Mouse (Mus musculus): ENCODE measurements around the gene Gm45208. TPM values are rescaled to one million over a fixed set of nuclear protein-coding genes. Genes with fewer than 3 reads are reported as not detected.
"Not testable (repeated sequence)": the region's sequence is repeated elsewhere in the genome, so short reads cannot be mapped to it uniquely, and the experiment has no call there.

The Gm45208 gene
- polyA plus RNA-seq, 1 experiment, result not detected

GRCm38 (mm10) chrX:7743470-7743869, 21.4 kb downstream of the Gm45208 start:
- Histone ChIP-seq H3K4me3 (ENCODE audit: insufficient read depth, low read length) (no peak overlapping the region), H3K4me1 (ENCODE audit: control insufficient read depth, insufficient read depth, low read length) (peaks cover 5% of the 10 kb centered on the region; the same call in 1 of the 2 replicates), H3K27ac (ENCODE audit: insufficient read depth, low read length) (no peak overlapping the region)
- TF ChIP-seq POLR2A (IDR thresholded peaks at IDR 0.05; ENCODE audit: low read depth, low read length), result no peak
- TF ChIP-seq CTCF (IDR thresholded peaks at IDR 0.05; ENCODE audit: borderline replicate concordance, insufficient read depth, low read length), result no peak

DNA sequence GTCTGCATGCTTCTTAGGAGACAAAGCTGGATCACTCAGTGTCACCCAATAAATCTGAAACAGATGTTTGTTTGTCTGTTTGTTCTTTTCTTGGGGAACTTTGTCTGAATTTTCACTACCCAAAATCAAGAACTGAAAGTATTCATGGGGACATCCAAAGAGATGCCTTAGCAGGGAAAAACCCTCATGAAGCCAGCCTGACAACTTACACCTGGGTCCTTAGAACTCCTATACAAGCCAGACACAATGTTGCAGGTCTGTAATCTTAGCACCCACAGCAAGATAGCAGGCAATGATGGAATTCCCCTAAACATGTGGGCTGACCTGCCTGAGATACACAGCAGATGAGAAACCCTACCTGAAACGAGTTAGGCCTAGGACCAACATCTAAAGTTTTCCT, 22.9 kb downstream of the Gm45208 start:
- Histone ChIP-seq H3K4me3 (ENCODE audit: insufficient read depth, low read length) (no peak overlapping the region), H3K27ac (ENCODE audit: insufficient read depth, low read length) (no peak overlapping the region), H3K4me1 (ENCODE audit: control insufficient read depth, insufficient read depth, low read length) (peaks cover 4% of the 10 kb centered on the region; the same call in 1 of the 2 replicates)
- no peak for TF ChIP-seq CTCF (IDR thresholded peaks at IDR 0.05; ENCODE audit: borderline replicate concordance, insufficient read depth, low read length)
- no peak for TF ChIP-seq POLR2A (IDR thresholded peaks at IDR 0.05; ENCODE audit: low read depth, low read length)

DNA sequence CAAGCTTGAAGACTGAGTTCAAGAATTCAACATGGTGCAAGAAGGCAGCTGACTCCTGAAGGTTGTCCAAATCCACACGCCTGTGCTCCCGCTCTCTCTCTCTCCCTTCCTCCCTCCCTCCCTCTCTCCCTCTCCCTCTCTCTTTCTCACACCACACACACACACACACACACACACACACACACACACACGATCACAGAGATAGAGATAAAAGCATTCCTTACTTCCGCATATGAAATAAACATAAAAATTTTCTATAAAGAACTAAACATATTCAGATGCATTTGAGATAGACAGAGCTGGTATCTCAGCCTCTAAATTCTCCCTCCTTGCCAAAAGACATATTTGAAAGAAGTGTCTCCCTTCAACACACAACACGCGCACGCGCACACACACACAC, 23.4 kb downstream of the Gm45208 start:
- Histone ChIP-seq H3K4me3 (ENCODE audit: insufficient read depth, low read length) (no peak overlapping the region), H3K27ac (ENCODE audit: insufficient read depth, low read length) (no peak overlapping the region), H3K4me1 (ENCODE audit: control insufficient read depth, insufficient read depth, low read length) (no peaks in the 10 kb centered on the region)
- TF ChIP-seq POLR2A (IDR thresholded peaks at IDR 0.05; ENCODE audit: low read depth, low read length), result no peak
- no peak for TF ChIP-seq CTCF (IDR thresholded peaks at IDR 0.05; ENCODE audit: borderline replicate concordance, insufficient read depth, low read length)

GRCm38 (mm10) chrX:7750432-7751116, 28.5 kb downstream of the Gm45208 start, which contains the start of gene Ccdc120:
Gene Ccdc120 (minus strand): TSS chrX:7750905.
- TF ChIP-seq CTCF (IDR thresholded peaks at IDR 0.05; ENCODE audit: borderline replicate concordance, insufficient read depth, low read length) (no peak), POLR2A (IDR thresholded peaks at IDR 0.05; ENCODE audit: low read depth, low read length) (no peak)
- no peaks in the 10 kb centered on the region for H3K4me1 ChIP-seq (ENCODE audit: control insufficient read depth, insufficient read depth, low read length)
- H3K27ac ChIP-seq (ENCODE audit: insufficient read depth, low read length), result no peak within 1 kb of the TSS

DNA sequence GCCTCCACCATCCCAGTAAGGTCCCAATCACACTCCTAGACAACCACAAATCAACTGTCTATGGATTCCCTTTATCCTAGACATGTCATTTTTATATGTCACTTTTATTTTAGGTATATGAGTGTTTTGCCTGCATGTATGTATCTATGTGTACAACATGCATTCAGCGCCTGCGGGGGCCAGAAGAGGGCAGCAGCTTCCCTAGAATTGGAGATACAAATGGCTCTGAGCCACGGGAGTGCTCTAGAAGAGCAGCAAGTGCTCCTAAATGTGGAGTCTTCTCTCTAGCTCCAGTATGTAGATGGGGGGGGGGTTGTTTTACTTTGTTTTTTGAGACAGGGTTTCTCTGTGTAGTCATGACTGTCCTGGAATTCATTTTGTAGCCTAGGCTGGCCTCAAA, 31.6 kb downstream of the Gm45208 start:
- not testable (repeated sequence) for H3K27ac ChIP-seq (ENCODE audit: insufficient read depth, low read length); H3K4me1 ChIP-seq (ENCODE audit: control insufficient read depth, insufficient read depth, low read length); H3K4me3 ChIP-seq (ENCODE audit: insufficient read depth, low read length)

More at GRCm38 (mm10) chrX:7750432-7751116, 28.5 kb downstream of the Gm45208 start, which contains the start of gene Ccdc120:
- H3K4me3 ChIP-seq (ENCODE audit: insufficient read depth, low read length), result peak within 1 kb of the TSS; percentile 93

GRCm38 (mm10) chrX:7762137-7762920, 40.3 kb downstream of the Gm45208 start, which contains the start of gene Tfe3:
Gene Tfe3 (plus strand): TSS chrX:7762560.
- peaks cover 4% of the 10 kb centered on the region; the same call in 1 of the 2 replicates for H3K4me1 ChIP-seq (ENCODE audit: control insufficient read depth, insufficient read depth, low read length)
- TF ChIP-seq POLR2A (IDR thresholded peaks at IDR 0.05; ENCODE audit: low read depth, low read length), result peak; percentile 70
- no peak for TF ChIP-seq CTCF (IDR thresholded peaks at IDR 0.05; ENCODE audit: borderline replicate concordance, insufficient read depth, low read length)
- H3K27ac ChIP-seq (ENCODE audit: insufficient read depth, low read length), result peak within 1 kb of the TSS; percentile 91
- H3K4me3 ChIP-seq (ENCODE audit: insufficient read depth, low read length), result peak within 1 kb of the TSS; percentile 93

DNA sequence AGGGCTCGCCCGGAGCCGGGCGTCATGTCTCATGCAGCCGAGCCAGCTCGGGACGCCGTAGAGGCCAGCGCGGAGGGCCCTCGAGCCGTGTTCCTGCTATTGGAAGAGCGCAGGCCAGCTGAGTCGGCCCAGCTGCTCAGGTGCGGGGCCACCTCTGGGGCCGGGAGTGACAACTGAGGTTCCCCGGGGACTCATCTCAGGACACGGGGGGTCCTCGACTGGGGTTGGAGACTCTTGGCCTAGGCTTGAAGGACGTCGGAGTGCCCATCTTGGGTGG, 40.8 kb downstream of the Gm45208 start:
- Histone ChIP-seq H3K4me1 (ENCODE audit: control insufficient read depth, insufficient read depth, low read length) (peaks cover 4% of the 10 kb centered on the region; the same call in 1 of the 2 replicates), H3K27ac (ENCODE audit: insufficient read depth, low read length) (peak overlapping the region; percentile 91), H3K4me3 (ENCODE audit: insufficient read depth, low read length) (peak overlapping the region; percentile 93)
- TF ChIP-seq CTCF (IDR thresholded peaks at IDR 0.05; ENCODE audit: borderline replicate concordance, insufficient read depth, low read length), result no peak
- no peak for TF ChIP-seq POLR2A (IDR thresholded peaks at IDR 0.05; ENCODE audit: low read depth, low read length)

DNA sequence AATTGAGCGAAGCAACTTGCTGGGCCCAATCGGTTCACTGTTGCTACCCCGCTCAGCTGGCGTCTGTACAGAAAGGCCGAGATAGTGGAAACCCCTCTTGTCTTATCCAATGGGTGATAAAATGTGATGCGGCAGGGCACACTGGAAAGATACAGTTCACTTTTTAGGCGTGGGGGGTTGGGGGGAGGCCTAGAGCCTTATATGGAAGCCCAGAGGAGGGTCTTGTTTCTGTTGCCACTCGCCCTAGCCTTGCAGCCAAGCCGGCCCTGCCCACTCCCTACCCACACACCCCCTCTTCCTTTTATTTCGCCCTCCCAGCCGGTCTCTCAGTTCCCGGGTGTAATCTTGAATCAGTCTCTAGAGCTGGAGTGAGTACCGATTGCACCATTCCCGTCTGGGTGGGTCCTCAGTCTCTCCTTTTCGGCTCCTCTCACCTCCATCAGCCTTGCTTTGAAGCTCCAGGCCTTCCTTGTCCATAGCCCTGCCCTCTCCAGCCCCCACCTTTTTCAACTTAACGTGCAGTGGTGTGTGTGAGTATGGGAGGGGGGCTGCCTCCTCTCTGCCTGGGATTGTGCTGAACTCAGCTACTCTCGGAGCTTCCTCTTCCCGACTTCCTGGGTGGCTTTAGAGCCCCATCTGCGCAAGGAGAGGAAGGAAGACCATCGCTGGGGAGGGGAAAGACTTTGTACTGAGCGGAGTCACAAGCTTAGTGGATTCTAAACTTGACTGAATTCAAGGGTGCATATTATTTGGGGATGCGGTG, 41.8 kb downstream of the Gm45208 start:
- no peak for TF ChIP-seq CTCF (IDR thresholded peaks at IDR 0.05; ENCODE audit: borderline replicate concordance, insufficient read depth, low read length)
- TF ChIP-seq POLR2A (IDR thresholded peaks at IDR 0.05; ENCODE audit: low read depth, low read length), result peak; percentile 77
- Histone ChIP-seq H3K4me3 (ENCODE audit: insufficient read depth, low read length) (peak overlapping the region; percentile 93), H3K4me1 (ENCODE audit: control insufficient read depth, insufficient read depth, low read length) (peaks cover 4% of the 10 kb centered on the region; the same call in 1 of the 2 replicates), H3K27ac (ENCODE audit: insufficient read depth, low read length) (peak overlapping the region; percentile 91)

GRCm38 (mm10) chrX:7764657-7765280, 42.7 kb downstream of the Gm45208 start:
- Histone ChIP-seq H3K4me1 (ENCODE audit: control insufficient read depth, insufficient read depth, low read length) (peaks cover 4% of the 10 kb centered on the region; the same call in 1 of the 2 replicates), H3K27ac (ENCODE audit: insufficient read depth, low read length) (peak overlapping the region; percentile 91), H3K4me3 (ENCODE audit: insufficient read depth, low read length) (peak overlapping the region; percentile 93)
- TF ChIP-seq POLR2A (IDR thresholded peaks at IDR 0.05; ENCODE audit: low read depth, low read length) (no peak), CTCF (IDR thresholded peaks at IDR 0.05; ENCODE audit: borderline replicate concordance, insufficient read depth, low read length) (no peak)
